Mouse (Mus musculus) right cerebral cortex, postnatal 25 days (tissue): ENCODE results near the gene Txndc9.
A peak's percentile ranks its signal among the peaks of the same experiment; 100 is the strongest.

Source experiments
- DNase-seq: peaks from one replicate; pipeline ENCODE4 v3.0.0; 2022

Gene Txndc9

DNA sequence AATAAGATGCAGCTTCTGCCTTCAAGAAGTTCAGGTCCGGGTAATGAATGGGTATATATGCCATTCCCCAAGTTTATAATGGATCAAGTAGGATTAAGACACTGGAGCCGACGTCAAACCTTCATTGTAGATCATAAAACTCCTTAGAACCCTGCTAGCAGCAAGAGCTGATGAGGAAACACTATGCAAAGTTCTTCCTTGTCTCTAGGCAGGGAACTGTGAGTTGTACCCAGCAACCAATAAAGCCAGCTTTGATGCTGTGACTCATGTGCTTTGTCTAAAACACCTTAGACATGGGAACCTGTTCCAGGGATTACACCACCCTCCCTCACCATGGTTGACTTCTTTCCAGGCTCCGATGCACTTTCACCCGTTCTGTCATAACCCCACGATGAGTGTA is 28.9 kb downstream of the Txndc9 start:
- DNase-seq = no peak

DNA sequence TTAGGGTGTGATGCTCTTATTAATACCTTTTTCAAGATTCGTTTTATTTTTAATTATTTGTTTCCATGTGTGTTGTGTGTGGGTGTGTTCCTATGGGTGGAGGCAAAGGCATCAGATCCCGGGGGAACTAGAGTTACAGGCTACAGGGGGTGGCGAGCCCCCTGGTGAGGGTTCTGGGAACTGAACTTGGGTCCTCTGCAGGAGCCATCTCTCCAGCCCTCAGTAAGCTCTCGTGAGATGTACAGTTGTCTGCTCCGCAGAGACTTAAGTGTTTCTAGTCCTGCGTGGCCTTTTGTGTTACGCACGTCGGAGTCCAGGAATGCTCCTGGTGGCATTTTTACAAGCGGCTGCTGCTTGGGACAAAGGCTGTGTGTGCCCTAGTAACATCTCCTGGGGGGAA is 32.1 kb downstream of the Txndc9 start:
- no peak for DNase-seq

DNA sequence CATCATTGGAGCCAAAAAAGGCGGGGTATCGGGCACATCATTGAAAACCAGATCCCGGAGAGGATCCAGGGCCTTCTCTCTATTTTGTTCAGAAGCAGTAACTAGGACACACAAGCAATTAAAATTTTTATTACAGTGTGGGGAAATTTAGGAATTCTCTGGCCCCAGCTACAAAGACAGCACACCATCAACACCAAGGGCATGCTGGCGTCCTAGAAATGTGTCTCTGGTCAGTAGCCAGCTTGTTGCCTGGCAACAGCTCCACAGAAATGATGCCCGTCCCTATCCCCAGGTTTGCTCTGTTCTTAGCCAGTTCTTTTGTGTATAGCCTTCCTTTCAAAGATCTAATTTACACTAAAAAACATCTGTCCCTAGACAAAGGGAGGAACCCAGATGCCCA is 38.2 kb downstream of the Txndc9 start:
- peak; percentile 13 for DNase-seq

DNA sequence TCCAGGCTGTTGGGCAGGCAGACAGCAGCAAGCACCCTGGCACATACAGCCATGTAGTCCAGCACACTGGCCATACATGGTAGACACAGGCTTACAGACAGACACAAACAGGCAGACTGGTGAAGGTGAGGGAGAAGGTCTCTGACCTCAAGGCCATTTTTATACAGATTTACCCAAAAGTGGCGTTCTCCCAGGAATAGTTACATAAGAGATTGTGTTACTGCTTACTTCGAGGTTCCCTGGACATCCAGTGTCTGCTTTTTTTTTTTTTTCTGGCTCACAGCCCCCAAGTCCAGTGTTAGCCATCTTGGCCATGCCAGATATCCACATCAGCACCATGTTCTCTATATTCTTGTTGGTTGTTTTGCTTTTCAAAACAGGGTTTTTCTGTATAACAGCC is 39.2 kb downstream of the Txndc9 start:
- no peak for DNase-seq

DNA sequence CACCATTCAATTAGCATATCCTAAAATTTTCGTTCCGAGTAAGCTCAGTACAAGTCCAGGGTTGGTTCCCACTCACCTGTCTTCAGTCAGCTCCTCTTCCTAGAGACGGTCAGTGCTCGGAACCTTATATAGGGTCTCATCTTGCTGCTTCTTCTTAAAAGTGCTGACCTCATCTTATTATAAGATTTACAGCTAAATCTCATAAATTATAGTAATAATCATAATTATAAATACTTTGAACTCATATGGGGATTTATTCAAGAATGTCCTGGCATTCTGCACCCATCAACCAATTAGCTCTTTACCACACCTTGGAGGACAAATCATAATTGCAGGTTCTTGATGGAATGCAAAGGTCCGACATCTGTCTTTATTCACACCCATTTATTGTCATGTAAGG is 40.0 kb downstream of the Txndc9 start, which contains the start of gene Lyg1:
Lyg1 (minus strand) TSS at position 101 of the 400 bp plus-strand sequence.
- DNase-seq = no peak

DNA sequence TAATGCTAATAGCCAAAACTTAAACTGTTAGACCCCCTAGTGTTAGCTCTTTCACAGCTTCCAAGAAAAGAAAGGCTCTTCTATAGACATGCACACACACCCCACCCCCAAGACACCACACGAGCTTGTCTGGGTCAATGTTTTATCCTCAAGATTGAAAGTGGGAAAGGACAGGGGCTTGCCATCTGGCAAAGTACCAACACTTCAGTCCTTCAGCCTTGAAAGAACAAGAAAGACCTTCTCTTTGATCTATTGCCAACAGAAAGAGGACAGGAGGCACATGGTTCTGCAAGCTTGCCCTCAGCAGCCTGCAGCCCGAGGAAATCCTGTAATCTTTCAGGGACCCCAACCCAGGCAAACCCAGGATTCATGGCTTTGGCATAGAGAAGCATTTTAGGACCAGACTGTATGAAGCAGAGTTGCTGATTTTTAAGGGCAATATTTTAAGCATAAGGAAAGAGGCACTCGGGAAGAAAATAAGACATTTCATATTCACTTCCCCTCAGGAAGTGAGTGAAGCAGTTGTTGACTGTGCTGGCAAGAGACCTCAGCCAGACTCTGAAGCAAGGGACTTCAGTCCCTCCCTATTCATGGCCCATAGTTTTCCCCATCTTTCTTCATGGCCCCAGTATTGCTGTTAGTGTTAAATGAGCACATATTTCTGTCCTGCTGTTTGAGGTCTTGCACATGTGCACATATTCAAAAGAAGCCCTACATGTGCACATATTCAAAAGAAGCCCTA is 40.8 kb downstream of the Txndc9 start:
- no peak for DNase-seq

DNA sequence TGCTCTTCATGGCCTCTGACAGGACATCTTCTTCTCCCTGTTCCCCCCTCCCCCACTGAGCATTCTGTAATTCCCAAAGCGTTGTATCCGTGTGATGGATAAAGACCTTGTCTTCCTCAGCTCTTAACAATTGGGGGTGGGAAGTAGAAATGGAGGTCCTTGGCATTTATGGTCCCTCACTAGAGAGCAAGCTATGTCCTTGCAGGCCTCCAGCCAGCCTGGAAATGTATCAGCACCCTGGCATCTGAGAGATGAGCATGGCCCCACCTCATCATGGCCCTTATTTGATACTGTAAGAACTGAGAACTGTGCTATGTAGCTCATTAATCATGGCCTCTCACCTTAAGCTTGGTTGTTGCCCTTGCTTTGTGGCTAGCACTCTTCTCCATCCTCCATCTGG is 42.4 kb downstream of the Txndc9 start:
- no peak for DNase-seq

DNA sequence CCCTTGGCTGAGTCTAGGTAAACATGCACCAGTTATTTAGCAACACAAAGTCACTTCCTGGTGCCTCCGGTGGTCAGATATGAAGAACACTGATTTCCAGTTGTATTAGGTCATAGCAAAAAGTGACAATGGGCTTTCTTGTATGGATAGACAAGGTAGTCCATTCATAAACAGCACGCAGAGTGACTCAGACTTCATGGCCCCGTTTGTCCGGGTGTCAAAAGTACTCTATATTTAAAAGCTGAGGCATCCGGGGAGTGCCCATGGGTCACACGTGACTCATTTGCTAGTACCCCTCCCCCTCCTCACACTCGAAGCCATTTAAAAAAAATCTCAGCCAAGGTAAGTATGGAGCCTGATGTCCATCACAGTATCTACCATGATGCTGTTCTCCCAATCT is 42.9 kb downstream of the Txndc9 start:
- DNase-seq = no peak

DNA sequence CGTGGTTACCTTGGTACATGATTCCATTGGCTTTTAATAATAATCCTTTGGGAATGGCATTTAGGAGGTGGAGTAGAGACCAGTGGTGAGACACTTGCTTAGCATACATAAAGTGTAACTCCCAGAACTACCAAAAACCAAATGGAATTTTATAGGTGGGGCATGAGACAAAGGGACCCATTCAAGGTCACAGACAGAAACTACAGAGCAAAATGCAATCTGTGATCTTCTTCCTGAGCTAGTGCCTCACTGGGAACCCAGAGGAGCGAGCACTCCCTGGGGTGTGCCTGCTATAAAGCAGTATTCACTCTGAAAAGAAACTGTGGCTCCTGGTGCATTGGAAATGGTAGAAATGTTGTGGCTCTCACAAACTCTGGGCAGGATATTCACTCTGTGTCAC is 48.8 kb downstream of the Txndc9 start:
- DNase-seq = no peak
